Mouse (Mus musculus) heart, adult 18-20 months (tissue): ENCODE measurements around the gene C1qbp. TPM values are rescaled to one million over a fixed set of nuclear protein-coding genes. Genes with fewer than 3 reads are reported as not detected.

Source experiments
- DNase-seq, 2 experiments: peaks; one replicate each; pipeline ENCODE4 v3.0.0; 2021 to 2022; ENCODE audit warnings: mixed read lengths in 1 of 2
- total RNA-seq, 2 experiments: library from RNA; stranded (reverse); gene quantifications; 2 replicates each; pipeline ENCODE4 v1.2.3; 2021

Gene C1qbp
- total RNA-seq, 2 experiments from 2014 or later, result 215 to 228 TPM

GRCm38 (mm10) chr11:70973947-70974346, 8.9 kb downstream of the C1qbp start:
- no peak for DNase-seq

- no peak for DNase-seq
These were observed 10.2 kb downstream of the C1qbp start for GRCm38 (mm10) chr11:70972586-70972985.

GRCm38 (mm10) chr11:70970560-70971540, 12.0 kb downstream of the C1qbp start:
- no peak for DNase-seq

GRCm38 (mm10) chr11:70969821-70970559, 12.8 kb downstream of the C1qbp start, which contains the start of the genes Nup88 and Rpain:
Gene Nup88 (minus strand): TSS chr11:70969973.
Gene Rpain (plus strand): TSS chr11:70970213.
- peak; percentile 96 to 97 for DNase-seq

- DNase-seq, result no peak
These were observed 13.5 kb downstream of the C1qbp start for GRCm38 (mm10) chr11:70969271-70969794.

- DNase-seq, result no peak
These were observed 18.5 kb downstream of the C1qbp start for GRCm38 (mm10) chr11:70964222-70964907.

GRCm38 (mm10) chr11:70960786-70961554, 21.9 kb downstream of the C1qbp start:
- no peak for DNase-seq

GRCm38 (mm10) chr11:70954711-70955110, 28.1 kb downstream of the C1qbp start:
- no peak for DNase-seq

GRCm38 (mm10) chr11:70944935-70945817, 37.6 kb downstream of the C1qbp start:
- peak in 1 of 2 experiments; percentile 36 for DNase-seq

GRCm38 (mm10) chr11:70943651-70944050, 39.2 kb downstream of the C1qbp start:
- no peak for DNase-seq

GRCm38 (mm10) chr11:70942596-70942995, 40.2 kb downstream of the C1qbp start:
- DNase-seq, result no peak

GRCm38 (mm10) chr11:70935316-70935715, 47.5 kb downstream of the C1qbp start:
- no peak for DNase-seq

GRCm38 (mm10) chr11:70931461-70931860, 51.4 kb downstream of the C1qbp start:
- no peak for DNase-seq

Other genes with a start within 250 kb of the C1qbp start
- 1 to 10 TPM; 7.5 to 7.7 TPM for gene Zfp3, start 218.8 kb downstream of the C1qbp start, total RNA-seq
- gene Scimp, start 170.4 kb downstream of the C1qbp start, total RNA-seq, result 1 to 10 TPM in 1 of 2 experiments, under 1 TPM in 1; 0.42 to 1.1 TPM
- 10 to 100 TPM; 37.6 to 39.0 TPM for gene Rabep1, start 138.2 kb downstream of the C1qbp start, total RNA-seq
- 10 to 100 TPM; 46.7 to 47.8 TPM for gene Nup88, start 13.1 kb downstream of the C1qbp start, total RNA-seq
- 10 to 100 TPM; 15.3 to 16.2 TPM for gene Rpain, start 12.8 kb downstream of the C1qbp start, total RNA-seq
- 1 to 10 TPM; 8.1 to 8.4 TPM for gene Dhx33, start 21.4 kb upstream of the C1qbp start, total RNA-seq
- 1 to 10 TPM; 7.9 to 8.1 TPM for gene Mis12, start 36.6 kb upstream of the C1qbp start, total RNA-seq
- 10 to 100 TPM; 38.5 to 39.5 TPM for gene Derl2, start 36.8 kb upstream of the C1qbp start, total RNA-seq
- under 1 TPM; 0.40 to 0.49 TPM for gene 6330403K07Rik, start 50.5 kb upstream of the C1qbp start, total RNA-seq
- gene Nlrp1a, start 161.7 kb upstream of the C1qbp start, total RNA-seq, result 1 to 10 TPM in 1 of 2 experiments, under 1 TPM in 1; 0.92 to 1.0 TPM
- gene Nlrp1b, start 247.7 kb upstream of the C1qbp start, total RNA-seq, result under 1 TPM; 0.08 to 0.12 TPM